Mouse (Mus musculus) cortical plate, adult 2 months (tissue): ENCODE data around the gene Mapk13.

Source experiments
- CTCF ChIP-seq: fragments of 200-500 bp; IDR thresholded peaks from 2 replicates; pipeline ENCODE4 v1.5.1; 2011; ENCODE audit warnings: mild to moderate bottlenecking, control low read depth, low read length; ENCODE audit not compliant: insufficient read depth; ENCODE audit errors: extremely low read depth
- POLR2A ChIP-seq: fragments of 200-500 bp; IDR thresholded peaks from 2 replicates; pipeline ENCODE4 v1.6.1; 2011; ENCODE audit warnings: mild to moderate bottlenecking, low read length, control low read depth; ENCODE audit not compliant: insufficient read depth; ENCODE audit errors: extremely low read depth

- no peak for TF ChIP-seq CTCF
- no peak for TF ChIP-seq POLR2A
Measured at GRCm38 (mm10) chr17:28769121-28769874, at the start of gene Mapk13.
